9 mouse cellular contexts compared by ENCODE assay signal in the genomic region with DNA sequence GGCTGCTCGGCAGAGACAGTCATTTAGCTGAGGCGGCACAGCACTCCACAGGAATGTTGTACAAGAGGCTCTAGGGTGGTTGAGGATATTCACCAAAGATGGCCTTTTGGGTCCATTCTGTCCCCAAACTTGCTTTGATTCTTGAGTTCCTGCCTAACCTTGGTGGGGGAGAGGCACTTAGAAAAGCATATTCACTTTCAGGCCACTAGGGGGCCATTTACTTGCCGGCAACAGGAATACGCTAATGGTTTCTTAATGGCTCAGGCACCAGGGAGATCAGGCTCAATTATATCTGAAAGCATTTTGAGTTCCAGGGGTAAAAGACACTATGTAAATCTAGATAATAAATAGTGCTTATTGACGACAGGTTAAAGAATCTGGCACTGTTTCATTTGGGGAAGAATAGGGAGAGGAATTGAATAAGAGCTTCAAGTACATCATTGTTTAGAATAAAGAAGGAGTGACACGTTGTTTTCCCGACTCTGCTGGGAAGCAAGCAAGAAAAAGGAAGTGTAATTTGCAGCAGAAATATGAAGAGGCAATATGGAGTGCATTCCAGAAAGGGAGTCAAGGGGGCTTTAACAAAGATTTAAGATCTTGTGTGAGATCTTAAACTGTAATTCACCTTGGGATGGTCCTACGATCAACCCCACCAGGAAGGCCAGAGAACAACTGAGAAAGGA. TPM values are rescaled to one million over a fixed set of nuclear protein-coding genes. Genes with fewer than 3 reads are reported as not detected.
DNase-seq lines count a peak whose midpoint lies in the region; ATAC-seq and TF ChIP-seq lines count a peak whose summit lies in the region.
"Had no signal": no experiment of that assay in that cellular context is flagged by ENCODE, and none has a peak within 500 bp of the region (broad histone marks: within the 10 kb centered on the region; RNA-seq: fewer than 3 reads in every experiment).

No protein-coding gene starts in this region.

- ATAC-seq in frontal cortex, adult (ENCODE audit: low TSS enrichment) = no peak

- no peak overlapping the region for H3K27ac ChIP-seq in left cerebral cortex, adult 2 months
- H3K27ac ChIP-seq: heart, embryonic 13.5 days had no signal

- no peak overlapping the region for H3K4me3 ChIP-seq in left cerebral cortex, adult 2 months
- H3K4me3 ChIP-seq: heart, embryonic 13.5 days had no signal

- DNase-seq in adrenal gland, adult 2 months = peak; percentile 55
- DNase-seq in adrenal gland, adult 18-20 months (ENCODE audit: low spot score in 2 of 2) = no peak
- DNase-seq in left cerebral cortex, adult 2 months (ENCODE audit: extremely low spot score in 1 of 2, low spot score in 2 of 2) = no peak
- DNase-seq in left cerebral cortex, postnatal 36 days (ENCODE audit: low spot score in 2 of 2) = no peak
- DNase-seq in adrenal gland, postnatal 14 days = peak; percentile 70
- DNase-seq in forelimb bud, embryonic 11.5 days (ENCODE audit: low read depth, low spot score) = peak; percentile 59
- DNase-seq in naive thymus-derived CD4-positive, alpha-beta T cell, adult 2 months (ENCODE audit: low read depth) = peak; percentile 81

- intact Hi-C loops in left cerebral cortex, adult 2 months (cut with DNase I) = loop anchor here (1.0 kb wide), 1 partner anchor 140 kb away; no protein-coding TSS in a partner anchor
- intact Hi-C loops in left cerebral cortex, postnatal 36 days (cut with DNase I) = no loop called here

- peak; percentile 91 for TF ChIP-seq CTCF in left cerebral cortex, adult 2 months (IDR thresholded peaks at IDR 0.05)

RNA-seq across cellular contexts. Expression of gene Inafm2, which starts 2.2 kb away (rescaled TPM):
- total RNA-seq in adrenal gland, adult 2 months (2021) = 10 to 100 TPM; 30.0 to 45.0 TPM
- 22.1 and 31.3 TPM in 2 replicates for polyA plus RNA-seq in adrenal gland, adult 2 months (2012; rRNA removed)
- 10 to 100 TPM; 35.2 to 40.1 TPM for total RNA-seq in adrenal gland, adult 18-20 months (2021)
- 10 to 100 TPM; 42.7 to 47.9 TPM for total RNA-seq in left cerebral cortex, adult 2 months (2021)
- total RNA-seq in left cerebral cortex, postnatal 36 days (2021) = 10 to 100 TPM; 41.5 to 43.0 TPM
- total RNA-seq in adrenal gland, postnatal 14 days (2021) = 28.8 and 30.0 TPM in 2 replicates

RNA-seq across cellular contexts. Expression of gene Plcb2, which starts 15.2 kb away (rescaled TPM):
- total RNA-seq in adrenal gland, adult 2 months (2021) = 1 to 10 TPM; 1.6 to 2.4 TPM
- polyA plus RNA-seq in adrenal gland, adult 2 months (2012; rRNA removed) = 0.97 and 1.4 TPM in 2 replicates
- 1 to 10 TPM; 2.5 to 2.8 TPM for total RNA-seq in adrenal gland, adult 18-20 months (2021)
- 1 to 10 TPM; 2.3 to 3.2 TPM for total RNA-seq in left cerebral cortex, adult 2 months (2021)
- 1 to 10 TPM; 2.4 to 3.4 TPM for total RNA-seq in left cerebral cortex, postnatal 36 days (2021)
- 1.1 and 8.7 TPM in 2 replicates for total RNA-seq in adrenal gland, postnatal 14 days (2021)

RNA-seq across cellular contexts. Expression of gene Ccdc9b, which starts 19.1 kb away (rescaled TPM):
- total RNA-seq in adrenal gland, adult 2 months (2021) = 10 to 100 TPM in 1 of 2 experiments, 1 to 10 TPM in 1; 3.3 to 13.9 TPM
- 4.0 and 5.3 TPM in 2 replicates for polyA plus RNA-seq in adrenal gland, adult 2 months (2012; rRNA removed)
- 1 to 10 TPM; 2.8 to 5.1 TPM for total RNA-seq in adrenal gland, adult 18-20 months (2021)
- total RNA-seq in left cerebral cortex, adult 2 months (2021) = 1 to 10 TPM; 4.0 to 4.7 TPM
- total RNA-seq in left cerebral cortex, postnatal 36 days (2021) = 1 to 10 TPM; 4.8 to 5.5 TPM
- total RNA-seq in adrenal gland, postnatal 14 days (2021) = 4.2 and 4.8 TPM in 2 replicates

RNA-seq across cellular contexts. Expression of gene Phgr1, which starts 29.2 kb away (rescaled TPM):
- total RNA-seq in adrenal gland, adult 2 months (2021) = not detected
- 0.83 TPM in 1 of 2 replicates, not detected in the other for polyA plus RNA-seq in adrenal gland, adult 2 months (2012; rRNA removed)
- total RNA-seq in adrenal gland, adult 18-20 months (2021) = not detected
- not detected for total RNA-seq in left cerebral cortex, adult 2 months (2021)
- total RNA-seq in left cerebral cortex, postnatal 36 days (2021) = not detected
- total RNA-seq in adrenal gland, postnatal 14 days (2021) = not detected in 2 replicates
- polyA plus RNA-seq: heart, embryonic 13.5 days had no signal

RNA-seq across cellular contexts. Expression of gene Disp2, which starts 36.1 kb away (rescaled TPM):
- total RNA-seq in adrenal gland, adult 2 months (2021) = 10 to 100 TPM; 27.0 to 38.5 TPM
- polyA plus RNA-seq in adrenal gland, adult 2 months (2012; rRNA removed) = 25.9 and 27.7 TPM in 2 replicates
- total RNA-seq in adrenal gland, adult 18-20 months (2021) = 10 to 100 TPM; 32.1 to 32.7 TPM
- total RNA-seq in left cerebral cortex, adult 2 months (2021) = 100 to 1,000 TPM; 197 to 209 TPM
- total RNA-seq in left cerebral cortex, postnatal 36 days (2021) = 100 to 1,000 TPM; 187 to 192 TPM
- 26.3 and 28.1 TPM in 2 replicates for total RNA-seq in adrenal gland, postnatal 14 days (2021)

Comparison
In these comparisons a context has a peak if more than half of its experiments do, and no peak if none do; other contexts are left out.
1. DNase-seq: peak in adrenal gland, adult 2 months (single experiment), adrenal gland, postnatal 14 days (single experiment), forelimb bud, embryonic 11.5 days (single experiment) and naive thymus-derived CD4-positive, alpha-beta T cell, adult 2 months (single experiment); none in adrenal gland, adult 18-20 months (0 of 2), left cerebral cortex, adult 2 months (0 of 2) and left cerebral cortex, postnatal 36 days (0 of 2).